Mouse (Mus musculus): ENCODE measurements around the gene Zbtb49.

Zbtb49 gene

DNA sequence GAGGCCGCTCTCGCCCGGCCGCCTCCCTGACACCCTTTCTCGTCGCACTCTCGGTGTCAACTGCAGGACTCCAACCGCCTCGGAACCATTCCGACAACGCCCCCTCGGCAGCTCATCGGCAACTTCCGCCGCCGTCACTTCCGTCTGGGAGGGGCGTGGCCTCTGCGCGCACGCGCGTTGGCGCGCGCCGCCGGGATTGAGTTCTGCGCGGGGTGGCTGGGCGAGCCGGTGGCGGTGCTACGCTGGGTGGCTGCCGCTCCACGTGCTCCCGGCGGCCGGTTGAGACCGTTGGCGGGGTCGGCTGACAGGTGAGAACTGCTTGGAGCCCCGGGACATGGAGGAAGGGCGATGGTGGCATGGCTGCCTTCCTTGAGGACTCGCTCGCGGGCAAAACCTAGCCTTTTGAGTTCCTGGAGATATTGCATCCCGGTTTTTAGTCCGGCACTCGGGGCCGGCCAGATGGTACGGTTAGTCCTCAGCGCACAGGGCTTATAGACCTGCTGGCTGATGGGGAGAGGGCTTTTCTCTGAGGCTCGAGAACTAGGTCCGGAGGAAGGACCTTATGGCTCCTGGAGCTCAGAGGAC, at the start of gene Zbtb49, which contains the start of gene Lyar:
Zbtb49 (minus strand) TSS at position 130 of the 585 bp plus-strand sequence.
Lyar (plus strand) TSS at position 143 of the 585 bp plus-strand sequence.
- peak; percentile 93 for DNase-seq (ENCODE audit: low read depth, low spot score)

DNA sequence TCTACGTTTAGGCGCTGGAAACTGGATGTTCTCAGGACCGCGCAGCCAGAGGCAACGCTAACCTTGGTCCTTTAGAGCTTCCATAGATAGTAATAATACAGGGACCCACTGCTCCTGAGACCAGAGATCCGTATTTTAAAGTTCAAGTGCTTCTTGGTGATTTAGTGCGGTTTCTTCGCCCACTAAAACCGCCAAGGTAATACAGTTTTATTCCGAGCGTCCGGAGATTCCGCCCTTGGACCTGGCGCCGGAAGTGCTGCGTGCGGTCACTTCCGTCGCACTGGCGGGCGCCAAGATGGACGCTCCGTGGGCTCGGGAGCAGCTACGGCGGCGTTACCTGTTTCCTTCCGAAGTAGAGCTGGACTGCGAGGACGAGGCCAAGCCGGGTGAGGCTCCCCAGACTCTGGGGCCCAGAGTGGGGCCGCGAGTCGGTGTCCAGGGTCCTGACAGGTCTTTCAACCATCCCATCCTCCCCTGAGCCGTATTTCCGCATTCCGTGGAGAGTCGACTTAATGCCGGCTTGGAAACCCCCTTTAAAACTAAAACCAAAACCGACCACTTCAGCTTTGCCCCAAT, 39.9 kb upstream of the Zbtb49 start, which contains the start of gene Tmem128:
Tmem128 (plus strand) TSS at position 79 of the 576 bp plus-strand sequence.
- DNase-seq (ENCODE audit: low read depth, low spot score), result peak; percentile 61

DNA sequence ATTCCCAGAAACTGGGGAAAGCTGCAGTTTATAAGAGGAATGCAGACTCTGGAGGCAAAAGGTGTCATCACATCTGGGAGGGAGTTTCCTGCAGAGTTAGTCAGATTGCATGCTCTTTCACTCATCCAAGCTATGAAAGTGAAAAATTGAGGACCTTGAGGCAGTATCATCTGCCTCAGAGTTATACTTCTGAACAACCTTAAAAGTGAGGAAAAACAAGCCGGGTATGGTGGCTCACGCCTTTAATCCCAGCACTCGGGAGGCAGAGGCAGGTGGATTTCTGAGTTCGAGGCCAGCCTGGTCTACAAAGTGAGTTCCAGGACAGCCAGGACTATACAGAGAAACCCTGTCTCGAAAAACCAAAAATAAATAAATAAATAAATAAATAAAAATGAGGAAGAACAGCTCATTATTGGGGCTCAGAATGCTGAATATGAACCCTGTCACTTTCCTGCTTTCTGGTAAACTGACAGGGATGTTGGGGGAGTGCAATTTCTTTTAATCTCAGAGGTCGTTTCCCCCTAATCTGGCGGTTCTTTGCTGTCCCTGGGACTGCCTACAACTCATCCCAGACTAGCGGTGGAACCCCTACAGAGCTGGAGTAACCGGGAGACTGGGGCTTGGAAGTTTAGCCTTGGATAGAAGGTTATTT, 39.3 kb upstream of the Zbtb49 start:
- no peak for DNase-seq (ENCODE audit: low read depth, low spot score)

DNA sequence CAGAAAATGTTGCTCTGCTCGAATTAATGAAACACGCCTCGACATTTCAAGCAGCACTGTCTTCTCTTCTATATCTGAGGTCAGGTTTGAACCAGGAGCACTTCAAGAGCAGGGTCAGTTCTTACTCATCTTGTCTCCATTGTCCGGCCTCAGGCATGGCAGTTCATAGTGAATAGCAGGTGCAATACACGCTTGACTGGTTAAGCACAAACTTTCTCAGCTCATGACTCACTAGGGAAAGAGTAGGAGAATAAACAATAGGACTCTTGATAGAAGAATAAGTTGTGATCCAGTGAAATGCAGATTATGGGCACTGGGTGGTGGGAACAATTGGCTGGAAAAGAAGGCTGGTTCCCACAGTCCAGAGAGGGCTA, 38.5 kb upstream of the Zbtb49 start:
- DNase-seq (ENCODE audit: low read depth, low spot score), result no peak

DNA sequence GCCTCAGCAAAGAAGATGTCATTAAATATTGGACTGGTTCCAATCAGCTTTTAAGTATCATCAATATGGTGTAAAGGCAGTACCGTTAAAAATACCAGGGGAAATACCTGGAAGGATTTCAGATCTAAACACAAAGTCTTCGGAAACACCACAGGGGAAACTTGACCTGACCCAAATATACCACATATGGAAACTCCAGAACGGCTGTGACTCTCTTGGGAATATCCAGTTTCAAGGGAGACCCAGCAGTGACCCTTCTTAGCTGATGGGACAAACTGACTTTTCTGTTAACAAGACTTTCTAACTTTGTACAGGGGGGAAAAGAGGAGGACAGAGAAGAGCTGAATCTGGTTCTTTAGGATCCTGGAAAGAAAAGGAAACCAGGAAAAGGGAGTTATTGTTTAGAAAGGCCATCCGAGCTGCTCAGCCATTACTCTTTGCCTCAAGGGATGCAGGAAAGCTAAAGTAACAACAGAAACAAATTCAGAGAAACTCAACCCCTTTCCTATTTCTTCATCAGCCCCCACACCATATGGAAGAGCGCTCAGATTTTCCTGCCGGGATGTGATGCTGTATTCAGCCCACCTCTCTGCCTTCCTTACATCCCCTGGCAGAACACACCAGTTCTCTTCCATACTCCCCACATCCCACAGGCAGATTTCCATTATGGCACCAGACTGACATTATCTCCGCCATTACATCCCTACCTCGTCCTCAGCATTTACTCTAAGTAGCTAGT, 37.9 kb upstream of the Zbtb49 start:
- no peak for DNase-seq (ENCODE audit: low read depth, low spot score)

DNA sequence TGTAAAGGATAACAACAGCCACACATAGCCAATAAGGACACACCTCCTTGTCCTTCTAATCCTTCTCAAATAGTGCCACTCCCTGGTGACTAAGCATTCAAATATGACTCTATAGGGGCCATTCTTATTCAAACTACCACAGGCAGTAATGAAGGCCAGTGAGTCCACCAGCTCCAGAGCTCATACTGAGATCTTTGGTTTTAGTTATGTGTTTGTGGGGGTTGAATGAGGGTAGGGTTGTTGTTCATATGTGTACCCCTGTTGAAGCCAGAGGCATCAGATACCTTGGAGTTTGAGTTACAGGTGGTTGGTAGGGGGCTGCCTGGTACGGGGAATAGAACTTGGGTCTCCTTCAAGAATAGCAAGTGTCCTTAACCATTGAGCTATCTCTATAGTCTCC, 36.3 kb upstream of the Zbtb49 start:
- no peak for DNase-seq (ENCODE audit: low read depth, low spot score)

DNA sequence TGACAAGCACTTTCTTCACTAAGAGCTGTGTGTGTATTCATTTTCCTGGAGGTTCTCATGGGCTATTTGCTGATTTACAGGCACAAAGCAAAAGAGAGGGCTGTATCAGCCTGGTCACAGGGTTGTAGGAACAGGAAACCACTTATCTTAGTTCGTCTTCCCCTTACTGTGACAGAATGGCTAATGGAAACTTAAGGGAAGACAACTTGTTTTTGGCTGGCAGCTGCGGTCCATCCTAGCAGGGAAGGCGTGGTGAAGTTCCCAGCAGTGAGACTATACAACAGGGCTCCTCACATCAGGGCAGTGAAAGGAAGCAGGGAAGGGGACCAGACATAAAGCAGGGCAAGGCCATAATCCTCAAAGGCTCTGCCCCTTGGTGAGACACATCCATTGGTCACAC, 35.4 kb upstream of the Zbtb49 start:
- DNase-seq (ENCODE audit: low read depth, low spot score), result no peak

DNA sequence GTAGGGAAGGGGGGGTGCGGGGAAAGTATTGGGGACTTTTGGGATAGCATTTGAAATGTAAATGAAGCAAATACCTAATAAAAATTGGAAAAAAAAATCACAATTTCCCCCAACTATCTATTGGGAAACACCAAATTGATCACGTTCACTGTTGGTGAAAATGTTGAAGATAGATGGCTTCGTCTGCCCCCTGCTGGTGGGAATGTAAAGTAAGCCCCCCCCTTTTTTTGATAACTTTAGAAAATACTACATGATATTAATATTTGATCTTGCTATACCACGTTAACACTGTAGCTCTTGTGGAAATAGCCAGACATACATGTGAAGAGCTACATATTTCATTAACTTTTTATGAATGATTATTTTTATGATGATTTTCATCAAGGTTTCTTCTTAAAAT, 34.9 kb upstream of the Zbtb49 start:
- DNase-seq (ENCODE audit: low read depth, low spot score), result no peak

DNA sequence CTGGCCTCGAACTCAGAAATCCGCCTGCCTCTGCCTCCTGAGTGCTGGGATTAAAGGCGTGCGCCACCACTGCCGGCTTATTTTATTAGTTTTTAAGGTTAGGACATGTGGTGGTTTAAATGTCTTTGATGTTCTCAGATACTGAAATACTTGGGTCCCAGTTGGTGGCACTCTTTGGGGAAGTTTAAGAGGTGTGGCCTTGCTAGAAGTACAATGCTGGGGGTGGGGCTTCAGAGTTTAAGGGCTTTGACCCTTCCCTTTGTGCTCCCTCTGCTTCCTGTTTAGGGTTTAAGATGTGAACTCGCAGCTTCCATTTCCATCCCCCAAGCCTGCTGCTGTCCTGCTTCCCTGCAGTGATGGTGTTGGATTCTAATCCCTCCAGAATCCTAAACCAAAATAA, 21.7 kb upstream of the Zbtb49 start:
- no peak for DNase-seq (ENCODE audit: low read depth, low spot score)

DNA sequence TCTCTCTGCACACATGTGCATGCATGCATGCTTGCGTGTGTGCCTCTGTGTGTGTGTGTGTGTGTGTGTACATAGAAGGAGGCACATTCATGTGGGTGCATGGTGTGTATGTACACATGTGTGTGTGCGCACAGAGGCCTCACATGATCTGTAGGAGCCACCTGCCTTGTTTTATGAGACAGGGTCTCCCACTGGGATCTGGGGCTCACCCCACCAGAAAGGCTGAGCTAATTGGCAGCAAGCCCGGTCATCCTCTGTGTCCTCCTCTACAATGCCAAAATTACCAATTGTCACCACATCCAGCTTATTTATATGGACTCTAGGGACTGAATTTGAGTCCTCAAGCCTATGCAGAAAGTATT, 21.2 kb upstream of the Zbtb49 start:
- DNase-seq (ENCODE audit: low read depth, low spot score), result no peak

DNA sequence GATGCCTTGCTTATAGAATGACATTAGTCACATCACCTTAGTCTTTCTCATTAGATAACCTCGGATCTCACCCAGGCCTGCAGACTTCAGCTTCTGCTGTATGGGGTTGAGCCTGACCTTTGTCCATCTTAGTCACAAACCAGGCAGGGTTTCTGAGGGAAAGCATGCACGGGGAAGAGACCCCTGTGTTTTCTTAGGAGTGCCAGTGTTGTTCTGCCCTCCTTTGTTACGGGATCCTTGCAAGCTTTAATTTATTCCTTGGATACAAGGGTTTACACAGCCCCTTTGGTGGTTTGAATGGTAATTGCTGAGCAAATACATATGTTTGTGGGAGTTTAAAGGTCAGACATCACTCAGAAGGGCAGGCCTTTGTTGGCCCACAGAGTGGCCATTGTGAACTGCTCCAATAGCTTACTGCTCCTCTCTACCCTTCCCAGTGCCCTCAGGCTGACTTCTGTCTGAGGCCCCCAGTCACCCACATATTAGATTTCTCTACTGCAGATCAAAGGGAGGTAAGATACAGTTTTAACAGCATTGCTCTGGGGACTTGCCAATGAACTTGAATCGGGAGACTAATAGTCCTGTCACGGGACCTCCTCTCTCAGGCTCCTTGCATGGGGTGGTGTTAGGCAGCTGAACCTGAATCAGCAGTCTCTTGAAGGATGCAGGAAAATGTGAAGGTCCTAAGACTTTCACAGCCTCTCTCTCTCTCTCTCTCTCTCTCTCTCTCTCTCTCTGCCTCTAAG, 20.6 kb upstream of the Zbtb49 start:
- DNase-seq (ENCODE audit: low read depth, low spot score), result no peak

DNA sequence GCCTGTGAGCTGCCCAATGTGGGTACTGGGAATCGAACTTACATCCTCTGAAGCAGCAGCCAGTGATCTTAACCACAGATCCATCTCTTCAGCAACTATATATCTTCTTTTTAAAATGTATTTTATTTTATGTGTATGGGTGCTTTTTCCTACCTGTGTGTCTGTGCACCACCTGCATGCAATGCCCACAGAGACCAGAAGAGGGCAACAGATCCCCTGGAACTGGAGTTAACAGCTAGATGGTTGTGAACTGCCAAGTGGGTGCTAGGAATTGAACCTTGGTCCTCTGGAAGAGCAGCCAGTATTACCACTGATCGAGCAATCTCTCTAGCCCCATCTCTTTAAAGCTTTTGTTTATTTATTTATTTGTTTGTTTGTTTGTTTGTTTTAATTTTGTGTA, 16.4 kb upstream of the Zbtb49 start:
- no peak for DNase-seq (ENCODE audit: low read depth, low spot score)

DNA sequence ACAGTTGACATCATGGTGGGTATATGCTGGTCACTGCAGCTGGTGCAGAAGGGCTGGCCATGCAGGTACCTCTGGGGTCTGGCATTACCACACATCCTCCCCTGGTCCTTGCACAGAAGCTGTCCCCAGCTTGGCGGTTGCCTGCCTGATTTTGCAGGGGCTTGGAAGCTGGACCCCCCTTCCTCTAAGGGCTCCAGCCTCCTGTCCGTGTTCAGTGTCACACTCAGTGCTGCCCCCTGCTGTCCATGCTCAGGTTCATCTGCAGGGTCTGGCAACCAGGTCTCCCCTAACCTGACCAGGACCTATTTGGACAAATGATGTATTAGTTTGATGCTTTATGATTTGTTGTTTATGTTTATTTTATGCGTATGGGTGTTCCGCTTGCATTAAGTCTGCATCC, 15.2 kb upstream of the Zbtb49 start:
- DNase-seq (ENCODE audit: low read depth, low spot score), result peak; percentile 37

DNA sequence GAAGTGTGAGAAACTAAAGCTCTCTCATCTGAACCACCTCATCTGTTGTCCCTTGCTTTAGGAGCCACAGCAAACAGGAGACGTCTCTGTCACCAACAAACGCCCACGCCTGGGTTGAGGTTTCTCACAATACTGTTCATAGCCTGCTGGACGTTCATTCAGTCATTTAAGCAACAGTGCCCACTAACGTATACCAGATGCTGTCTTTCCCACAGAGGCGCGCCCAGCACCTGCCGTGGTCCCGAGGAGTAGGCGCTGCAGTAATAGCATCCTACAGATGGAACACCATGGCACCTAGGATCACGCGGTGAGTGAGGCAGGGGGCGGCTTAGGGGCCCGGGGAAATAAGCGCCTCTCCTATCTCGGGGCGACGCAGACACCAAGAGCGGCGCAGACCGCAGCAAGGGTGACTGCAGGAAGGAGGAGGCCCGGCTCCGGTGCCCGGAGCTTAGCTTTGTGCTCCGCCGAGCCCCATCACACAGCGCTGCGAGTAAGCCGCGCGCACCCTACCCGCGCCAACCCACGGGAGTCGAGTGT, 418 bp downstream of the Zbtb49 start:
- no peak for DNase-seq (ENCODE audit: low read depth, low spot score)

DNA sequence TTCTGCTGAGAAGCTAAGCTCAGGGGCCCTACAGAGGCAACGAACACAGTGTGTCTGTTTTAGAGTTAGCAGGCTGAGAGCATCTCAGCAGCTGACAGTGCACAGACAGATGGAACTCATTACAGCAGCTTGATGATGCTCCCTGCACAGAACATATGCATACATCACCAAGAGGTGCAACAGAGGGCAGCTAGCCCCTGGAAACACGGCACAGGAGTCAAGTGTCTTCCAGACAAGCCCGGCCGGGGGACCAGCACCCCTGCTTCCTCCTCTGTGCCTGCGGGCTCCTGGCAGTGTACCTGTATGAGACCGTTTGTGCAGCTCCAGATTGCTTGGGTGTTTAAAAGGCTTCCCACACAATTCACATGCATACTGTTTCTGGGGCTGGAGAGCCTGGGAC, 7.2 kb downstream of the Zbtb49 start:
- DNase-seq (ENCODE audit: low read depth, low spot score), result no peak

DNA sequence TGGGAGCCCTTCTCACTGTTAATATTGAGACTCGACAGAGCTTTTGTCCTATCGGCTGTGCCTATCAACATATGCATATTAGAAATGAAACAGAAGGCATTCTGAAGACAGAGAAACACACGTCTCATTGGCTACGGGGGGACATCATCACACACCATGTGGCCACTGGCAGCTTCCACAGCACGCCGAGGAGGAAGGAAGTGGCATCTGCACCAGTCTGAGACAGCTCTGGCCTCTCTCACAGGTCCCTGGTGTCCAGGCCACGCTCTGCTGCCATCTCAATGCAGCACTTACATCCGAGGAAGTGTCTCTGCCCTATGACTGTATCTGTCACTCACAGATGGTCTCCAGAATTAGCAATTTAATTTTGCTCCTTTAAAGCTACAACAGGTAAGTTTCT, 8.6 kb downstream of the Zbtb49 start:
- no peak for DNase-seq (ENCODE audit: low read depth, low spot score)

DNA sequence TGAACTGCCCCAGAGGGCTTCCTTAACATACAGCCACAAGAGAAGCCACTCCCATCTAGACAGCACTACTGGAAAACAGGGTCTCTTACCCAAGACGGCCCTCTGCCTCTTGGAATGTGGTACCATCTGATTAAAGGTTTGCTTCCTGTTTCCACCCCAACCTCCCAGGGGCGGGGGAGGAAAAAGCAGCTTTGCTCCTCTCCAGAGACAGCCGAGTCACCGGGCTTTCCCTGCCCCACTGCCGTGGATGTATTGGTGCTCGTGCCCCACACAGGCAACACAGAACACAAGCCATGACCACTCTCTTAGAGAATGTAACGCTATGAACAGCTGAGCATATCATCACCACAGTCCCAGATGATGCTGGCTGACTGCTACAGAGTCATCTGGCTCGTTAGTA, 11.3 kb downstream of the Zbtb49 start:
- DNase-seq (ENCODE audit: low read depth, low spot score), result no peak

DNA sequence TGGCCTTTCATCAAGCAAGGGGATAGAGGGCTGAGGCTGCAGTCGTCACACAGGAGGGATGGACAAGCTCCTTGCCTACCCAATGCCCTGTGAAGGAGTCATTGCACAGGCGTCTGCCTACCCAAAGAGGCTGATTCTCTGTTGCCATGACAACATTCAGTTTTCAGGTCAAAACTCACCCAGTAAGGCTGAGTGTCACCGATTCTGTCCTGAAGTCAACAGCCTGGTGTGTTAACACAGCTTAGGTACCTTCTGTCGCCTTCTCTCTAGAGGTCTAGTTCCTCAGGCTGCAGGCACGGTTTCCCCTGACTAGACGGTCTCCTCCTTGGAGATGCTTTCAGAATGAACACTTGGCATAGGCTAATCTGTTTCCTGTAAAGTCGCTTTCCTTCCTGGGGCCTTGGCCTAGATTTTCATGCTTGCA, 14.9 kb downstream of the Zbtb49 start:
- no peak for DNase-seq (ENCODE audit: low read depth, low spot score)

DNA sequence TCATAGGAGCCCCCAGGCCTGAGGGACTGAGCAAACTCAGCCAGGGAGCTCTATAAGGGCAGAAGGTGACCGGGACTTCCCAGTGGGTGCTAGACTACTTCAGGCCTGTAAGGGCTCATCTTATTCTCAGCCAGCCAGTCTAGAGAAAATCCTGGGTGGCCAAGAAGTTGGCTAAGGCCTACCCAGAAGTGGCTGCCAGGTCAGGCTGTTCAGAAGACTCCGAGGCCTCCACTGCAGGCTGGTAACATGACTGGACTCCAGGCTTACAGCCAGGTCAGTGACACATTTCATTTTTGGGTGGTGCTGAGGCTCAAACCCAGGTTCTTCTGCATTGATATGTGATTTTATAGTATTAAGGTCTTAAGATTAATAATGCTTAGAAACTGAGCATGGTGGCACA, 20.6 kb downstream of the Zbtb49 start:
- DNase-seq (ENCODE audit: low read depth, low spot score), result no peak

DNA sequence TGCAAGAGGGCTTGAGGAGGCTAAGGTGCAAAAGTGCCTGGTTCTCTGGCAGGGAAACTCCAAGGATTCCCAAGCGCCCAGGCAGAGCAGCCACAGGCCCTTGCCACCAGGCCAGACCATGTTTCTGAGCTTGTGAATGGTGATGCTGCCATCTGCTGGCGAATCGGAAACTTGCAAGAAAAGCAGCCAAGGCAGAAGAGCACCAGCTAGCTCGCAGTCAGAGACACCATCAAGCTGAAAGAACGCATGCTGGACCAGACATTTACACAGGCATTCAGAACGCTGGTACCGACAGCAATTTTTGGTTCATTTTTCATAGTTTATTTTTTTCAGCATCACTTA, 22.8 kb downstream of the Zbtb49 start:
- DNase-seq (ENCODE audit: low read depth, low spot score), result peak; percentile 79

DNA sequence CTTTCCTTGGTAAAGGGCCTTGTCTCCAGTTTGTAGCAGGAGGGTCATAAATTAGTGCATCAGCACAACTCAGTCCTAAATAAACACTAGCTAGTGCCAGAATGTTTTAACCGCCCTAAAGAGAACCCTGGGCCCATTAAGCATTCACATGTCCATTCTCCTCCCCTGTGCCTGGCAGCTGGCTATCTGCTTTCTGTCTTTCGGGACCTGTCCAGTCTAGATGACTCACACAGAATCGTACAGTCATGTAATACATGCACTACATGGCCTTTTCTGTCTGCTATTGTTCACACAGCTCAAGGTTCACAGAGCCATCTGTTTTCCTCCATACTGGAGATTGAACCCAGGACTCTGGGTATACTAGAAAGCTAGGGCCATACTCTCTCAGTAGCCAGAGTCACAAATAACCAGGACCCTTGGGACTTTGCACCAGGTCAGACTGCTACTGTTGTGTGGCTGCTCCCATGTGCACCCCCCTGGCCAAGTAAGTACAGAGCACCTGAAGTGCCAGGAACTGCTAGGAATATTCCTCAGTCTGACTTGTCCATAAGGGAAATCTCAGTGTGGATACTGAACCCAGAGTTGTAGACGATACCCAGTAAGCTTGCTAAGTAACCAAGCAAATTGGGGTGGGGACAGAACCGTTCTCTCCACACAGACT, 23.3 kb downstream of the Zbtb49 start:
- DNase-seq (ENCODE audit: low read depth, low spot score), result no peak

Data from retina, postnatal 7 days (tissue).